Mouse (Mus musculus) ES-Bruce4 (cell line): ENCODE measurements around the gene Psmd9. TPM values are rescaled to one million over a fixed set of nuclear protein-coding genes. Genes with fewer than 3 reads are reported as not detected.

Experiments
- H3K27ac ChIP-seq: 2 replicates; pipeline ENCODE4 v1.5.1; 2012; ENCODE audit warnings: low read length, inconsistent platforms; ENCODE audit not compliant: insufficient read depth
- H3K27me3 ChIP-seq: 2 replicates; pipeline ENCODE4 v1.6.1; 2012; ENCODE audit warnings: mild to moderate bottlenecking, low read length, inconsistent platforms; ENCODE audit not compliant: control insufficient read depth, poor library complexity, insufficient read depth, severe bottlenecking
- H3K36me3 ChIP-seq: 2 replicates; pipeline ENCODE4 v1.6.1; 2012; ENCODE audit warnings: inconsistent platforms, mild to moderate bottlenecking, low read length, moderate library complexity; ENCODE audit not compliant: control insufficient read depth, poor library complexity, insufficient read depth, severe bottlenecking
- H3K4me1 ChIP-seq: one replicate; pipeline ENCODE4 v1.8.1; 2011; ENCODE audit warnings: low read length; ENCODE audit not compliant: control insufficient read depth, insufficient read depth
- H3K4me3 ChIP-seq: 2 replicates; pipeline ENCODE4 v1.5.1; 2011; ENCODE audit warnings: low read depth, mild to moderate bottlenecking, low read length
- H3K9ac ChIP-seq: 2 replicates; pipeline ENCODE4 v1.6.1; 2012; ENCODE audit warnings: low read depth, mild to moderate bottlenecking, inconsistent platforms; ENCODE audit not compliant: poor library complexity, severe bottlenecking
- H3K9me3 ChIP-seq: replicated peaks from 2 replicates; pipeline ENCODE4 v1.6.1; 2012; ENCODE audit warnings: mild to moderate bottlenecking, low read length, inconsistent platforms; ENCODE audit not compliant: control insufficient read depth, poor library complexity, insufficient read depth, severe bottlenecking
- CTCF ChIP-seq: IDR thresholded peaks from one replicate; pipeline ENCODE4 v1.8.1; 2011; ENCODE audit warnings: low read depth, low read length
- EP300 ChIP-seq: IDR thresholded peaks from 2 replicates; pipeline ENCODE4 v1.6.1; 2011; ENCODE audit warnings: low read depth, low read length; ENCODE audit not compliant: insufficient read depth
- POLR2A ChIP-seq: IDR thresholded peaks from one replicate; pipeline ENCODE4 v1.8.1; 2011; ENCODE audit warnings: low read length; ENCODE audit not compliant: insufficient read depth
- polyA plus RNA-seq: library from polyadenylated mRNA; stranded (reverse); fragments of >200 nt; gene quantifications from 2 replicates; pipeline ENCODE4 v1.2.4, GENCODE M21; 2011; ENCODE audit warnings: low read depth; ENCODE audit not compliant: missing spikeins, insufficient read depth, insufficient read length

Gene Psmd9
- polyA plus RNA-seq, 1 experiment = 24.8 TPM

DNA sequence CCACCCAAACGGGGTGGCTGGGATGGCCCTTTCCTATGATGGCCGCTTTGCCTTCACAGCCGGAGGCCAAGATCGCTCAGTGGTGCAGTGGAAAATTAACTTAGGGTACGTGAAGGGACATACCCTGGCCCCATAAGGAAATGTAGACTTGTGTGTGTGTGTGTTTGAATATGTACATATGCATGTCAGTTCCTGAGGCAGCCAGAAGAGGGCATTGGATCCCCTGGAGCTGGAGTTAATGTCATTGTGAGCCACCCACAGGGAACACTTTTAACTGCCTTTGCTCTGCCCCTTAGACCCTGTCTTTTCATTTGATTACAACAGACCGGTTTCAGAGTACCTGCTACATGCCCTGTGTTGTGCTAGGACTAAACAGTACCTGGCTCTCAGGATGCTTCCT is 129.3 kb downstream of the Psmd9 start:
- no peak overlapping the region for H3K4me3 ChIP-seq
- H3K9me3 ChIP-seq = no peaks in the 10 kb centered on the region
- H3K27me3 ChIP-seq = no peaks in the 10 kb centered on the region
- H3K4me1 ChIP-seq = no peaks in the 10 kb centered on the region
- H3K36me3 ChIP-seq = no peaks in the 10 kb centered on the region
- no peak overlapping the region for H3K9ac ChIP-seq
- H3K27ac ChIP-seq = no peak overlapping the region
- TF ChIP-seq CTCF (peak; percentile 35), POLR2A (no peak), EP300 (no peak)

Other genes with a start within 250 kb of the Psmd9 start
- 50.3 and 56.8 TPM in 2 replicates for gene Kdm2b, start 179.6 kb upstream of the Psmd9 start, polyA plus RNA-seq
- 12.7 and 13.3 TPM in 2 replicates for gene Orai1, start 154.3 kb upstream of the Psmd9 start, polyA plus RNA-seq
- gene Morn3, start 122.4 kb upstream of the Psmd9 start, polyA plus RNA-seq = not detected in 2 replicates
- gene Tmem120b, start 101.0 kb upstream of the Psmd9 start, polyA plus RNA-seq = 8.9 and 9.1 TPM in 2 replicates
- 1.6 and 2.0 TPM in 2 replicates for gene Rhof, start 36.7 kb upstream of the Psmd9 start, polyA plus RNA-seq
- 8.6 and 11.3 TPM in 2 replicates for gene Setd1b, start 27.2 kb upstream of the Psmd9 start, polyA plus RNA-seq
- not detected in 2 replicates for gene Hpd, start 13.3 kb downstream of the Psmd9 start, polyA plus RNA-seq
- not detected in 2 replicates for gene Wdr66, start 82.7 kb downstream of the Psmd9 start, polyA plus RNA-seq
- 25.2 and 25.4 TPM in 2 replicates for gene Bcl7a, start 174.4 kb downstream of the Psmd9 start, polyA plus RNA-seq
- gene Mlxip, start 225.4 kb downstream of the Psmd9 start, polyA plus RNA-seq = 22.5 and 23.0 TPM in 2 replicates